Mouse (Mus musculus): ENCODE data around the gene Gm6034. TPM values are rescaled to one million over a fixed set of nuclear protein-coding genes. Genes with fewer than 3 reads are reported as not detected.
"Not testable (repeated sequence)": the region's sequence is repeated elsewhere in the genome, so short reads cannot be mapped to it uniquely, and the experiment has no call there.

The Gm6034 gene
- polyA plus RNA-seq, 1 experiment from 2014 or later, result not detected

- not testable (repeated sequence) for H3K36me3 ChIP-seq (ENCODE audit: control insufficient read depth, insufficient read depth, low read length); H3K4me3 ChIP-seq (ENCODE audit: low read length); ATAC-seq (ENCODE audit: low FRiP score, low TSS enrichment); H3K9me3 ChIP-seq (ENCODE audit: control insufficient read depth, low read length); H3K4me2 ChIP-seq (replicated peaks; ENCODE audit: low read depth, low read length); H3K27ac ChIP-seq (ENCODE audit: low read depth, low read length); H3K27me3 ChIP-seq (ENCODE audit: control insufficient read depth, insufficient read depth, low read length); H3K4me1 ChIP-seq (ENCODE audit: control insufficient read depth, insufficient read depth, low read length); H3K9ac ChIP-seq (ENCODE audit: low read depth, low read length)
- 91% methylated on average over 2 of the region's 2 CpGs for WGBS
These were observed 2.2 kb upstream of the Gm6034 start for GRCm38 (mm10) chr17:36040604-36041003.

- H3K9me3 ChIP-seq (ENCODE audit: control insufficient read depth, low read length); H3K4me1 ChIP-seq (ENCODE audit: control insufficient read depth, insufficient read depth, low read length); H3K27me3 ChIP-seq (ENCODE audit: control insufficient read depth, insufficient read depth, low read length); H3K36me3 ChIP-seq (ENCODE audit: control insufficient read depth, insufficient read depth, low read length); H3K27ac ChIP-seq (ENCODE audit: low read depth, low read length): not testable (repeated sequence)
- Histone ChIP-seq H3K4me2 (replicated peaks; ENCODE audit: low read depth, low read length) (peak overlapping the region; percentile 62), H3K4me3 (ENCODE audit: low read length) (peak overlapping the region; percentile 36), H3K9ac (ENCODE audit: low read depth, low read length) (peak overlapping the region; percentile 42; the same call in 1 of the 2 replicates)
- WGBS, result under 1% methylated on average over 19 of the region's 19 CpGs
- peak; percentile 80 for ATAC-seq (ENCODE audit: low FRiP score, low TSS enrichment)
These were observed 706 bp upstream of the Gm6034 start for GRCm38 (mm10) chr17:36042055-36042454.

- Histone ChIP-seq H3K27me3 (ENCODE audit: control insufficient read depth, insufficient read depth, low read length) (no peaks in the 10 kb centered on the region), H3K4me1 (ENCODE audit: control insufficient read depth, insufficient read depth, low read length) (no peaks in the 10 kb centered on the region), H3K9me3 (ENCODE audit: control insufficient read depth, low read length) (no peaks in the 10 kb centered on the region), H3K4me2 (replicated peaks; ENCODE audit: low read depth, low read length) (peak overlapping the region; percentile 44), H3K9ac (ENCODE audit: low read depth, low read length) (no peak overlapping the region), H3K4me3 (ENCODE audit: low read length) (peak overlapping the region; percentile 36), H3K36me3 (ENCODE audit: control insufficient read depth, insufficient read depth, low read length) (no peaks in the 10 kb centered on the region), H3K27ac (ENCODE audit: low read depth, low read length) (no peak overlapping the region)
- WGBS, result 79% methylated on average over 3 of the region's 3 CpGs
- no peak for ATAC-seq (ENCODE audit: low FRiP score, low TSS enrichment)
These were observed 525 bp downstream of the Gm6034 start for GRCm38 (mm10) chr17:36043286-36043685.

GRCm38 (mm10) chr17:36057927-36058326 lies 15.2 kb downstream of the Gm6034 start:
- H3K4me3 ChIP-seq (ENCODE audit: low read length); H3K36me3 ChIP-seq (ENCODE audit: control insufficient read depth, insufficient read depth, low read length); ATAC-seq (ENCODE audit: low FRiP score, low TSS enrichment); H3K4me2 ChIP-seq (replicated peaks; ENCODE audit: low read depth, low read length); H3K27ac ChIP-seq (ENCODE audit: low read depth, low read length); H3K27me3 ChIP-seq (ENCODE audit: control insufficient read depth, insufficient read depth, low read length); H3K9ac ChIP-seq (ENCODE audit: low read depth, low read length); H3K4me1 ChIP-seq (ENCODE audit: control insufficient read depth, insufficient read depth, low read length); H3K9me3 ChIP-seq (ENCODE audit: control insufficient read depth, low read length): not testable (repeated sequence)
- 87% methylated on average over 23 of the region's 25 CpGs for WGBS

- not testable (repeated sequence) for H3K27me3 ChIP-seq (ENCODE audit: control insufficient read depth, insufficient read depth, low read length); H3K27ac ChIP-seq (ENCODE audit: low read depth, low read length); H3K9me3 ChIP-seq (ENCODE audit: control insufficient read depth, low read length); ATAC-seq (ENCODE audit: low FRiP score, low TSS enrichment); H3K4me1 ChIP-seq (ENCODE audit: control insufficient read depth, insufficient read depth, low read length); H3K9ac ChIP-seq (ENCODE audit: low read depth, low read length); H3K4me3 ChIP-seq (ENCODE audit: low read length); H3K4me2 ChIP-seq (replicated peaks; ENCODE audit: low read depth, low read length); H3K36me3 ChIP-seq (ENCODE audit: control insufficient read depth, insufficient read depth, low read length)
- WGBS, result 73% methylated on average over 1 of the region's 1 CpGs
These were observed 15.6 kb downstream of the Gm6034 start, which contains the start of gene Gm11127 for GRCm38 (mm10) chr17:36058362-36058761. Gene Gm11127 (minus strand): TSS chr17:36058371.

GRCm38 (mm10) chr17:36060829-36061228 lies 18.1 kb downstream of the Gm6034 start:
- no peak overlapping the region for H3K4me2 ChIP-seq (replicated peaks; ENCODE audit: low read depth, low read length)
- no peak overlapping the region for H3K4me3 ChIP-seq (ENCODE audit: low read length)
- H3K27ac ChIP-seq (ENCODE audit: low read depth, low read length), result no peak overlapping the region
- H3K27me3 ChIP-seq (ENCODE audit: control insufficient read depth, insufficient read depth, low read length), result no peaks in the 10 kb centered on the region
- no peaks in the 10 kb centered on the region for H3K4me1 ChIP-seq (ENCODE audit: control insufficient read depth, insufficient read depth, low read length)
- no peaks in the 10 kb centered on the region for H3K9me3 ChIP-seq (ENCODE audit: control insufficient read depth, low read length)
- ATAC-seq (ENCODE audit: low FRiP score, low TSS enrichment), result no peak
- no peaks in the 10 kb centered on the region for H3K36me3 ChIP-seq (ENCODE audit: control insufficient read depth, insufficient read depth, low read length)
- no peak overlapping the region for H3K9ac ChIP-seq (ENCODE audit: low read depth, low read length)
- 32% methylated on average over 2 of the region's 2 CpGs for WGBS

GRCm38 (mm10) chr17:36081901-36082300 lies 39.1 kb downstream of the Gm6034 start:
- not testable (repeated sequence) for H3K4me2 ChIP-seq (replicated peaks; ENCODE audit: low read depth, low read length); ATAC-seq (ENCODE audit: low FRiP score, low TSS enrichment); H3K36me3 ChIP-seq (ENCODE audit: control insufficient read depth, insufficient read depth, low read length); H3K4me3 ChIP-seq (ENCODE audit: low read length); H3K27ac ChIP-seq (ENCODE audit: low read depth, low read length); H3K9ac ChIP-seq (ENCODE audit: low read depth, low read length); H3K4me1 ChIP-seq (ENCODE audit: control insufficient read depth, insufficient read depth, low read length); H3K9me3 ChIP-seq (ENCODE audit: control insufficient read depth, low read length)
- H3K27me3 ChIP-seq (ENCODE audit: control insufficient read depth, insufficient read depth, low read length), result peaks cover 25% of the 10 kb centered on the region

GRCm38 (mm10) chr17:36082519-36083232 lies 39.9 kb downstream of the Gm6034 start:
- WGBS, result 40% methylated on average over 5 of the region's 6 CpGs
- peaks cover 25% of the 10 kb centered on the region for H3K27me3 ChIP-seq (ENCODE audit: control insufficient read depth, insufficient read depth, low read length)
- H3K4me2 ChIP-seq (replicated peaks; ENCODE audit: low read depth, low read length), result peak overlapping the region; percentile 95
- H3K4me1 ChIP-seq (ENCODE audit: control insufficient read depth, insufficient read depth, low read length); ATAC-seq (ENCODE audit: low FRiP score, low TSS enrichment); H3K9ac ChIP-seq (ENCODE audit: low read depth, low read length); H3K36me3 ChIP-seq (ENCODE audit: control insufficient read depth, insufficient read depth, low read length); H3K9me3 ChIP-seq (ENCODE audit: control insufficient read depth, low read length); H3K27ac ChIP-seq (ENCODE audit: low read depth, low read length): not testable (repeated sequence)
- H3K4me3 ChIP-seq (ENCODE audit: low read length), result peak overlapping the region; percentile 48

- no peaks in the 10 kb centered on the region for H3K4me1 ChIP-seq (ENCODE audit: control insufficient read depth, insufficient read depth, low read length)
- under 1% methylated on average over 46 of the region's 46 CpGs for WGBS
- peak overlapping the region; percentile 48 for H3K4me3 ChIP-seq (ENCODE audit: low read length)
- no peaks in the 10 kb centered on the region for H3K36me3 ChIP-seq (ENCODE audit: control insufficient read depth, insufficient read depth, low read length)
- peaks cover 25% of the 10 kb centered on the region for H3K27me3 ChIP-seq (ENCODE audit: control insufficient read depth, insufficient read depth, low read length)
- no peak overlapping the region for H3K27ac ChIP-seq (ENCODE audit: low read depth, low read length)
- peak; percentile 89 for ATAC-seq (ENCODE audit: low FRiP score, low TSS enrichment)
- no peaks in the 10 kb centered on the region for H3K9me3 ChIP-seq (ENCODE audit: control insufficient read depth, low read length)
- peak overlapping the region; percentile 48 for H3K9ac ChIP-seq (ENCODE audit: low read depth, low read length)
- peak overlapping the region; percentile 95 for H3K4me2 ChIP-seq (replicated peaks; ENCODE audit: low read depth, low read length)
These were observed 40.6 kb downstream of the Gm6034 start for GRCm38 (mm10) chr17:36083266-36083869.
